In genomic region chr1:157411711-157412380, GRCm38 (mm10) we compare ENCODE assay signal across 8 mouse cellular contexts. TPM values are rescaled to one million over a fixed set of nuclear protein-coding genes. Genes with fewer than 3 reads are reported as not detected.
A peak's percentile ranks its signal among the peaks of the same experiment; 100 is the strongest.
DNase-seq lines count a peak whose midpoint lies in the region; ATAC-seq and TF ChIP-seq lines count a peak whose summit lies in the region.

No protein-coding gene starts in this region.

- no peak for TF ChIP-seq POLR2A in cortical plate, adult 2 months (IDR thresholded peaks at IDR 0.05; ENCODE audit: extremely low read depth, insufficient read depth, low read length)

- DNase-seq in neural tube, embryonic 11.5 days (ENCODE audit: low spot score), result peak; percentile 69
- no peak for DNase-seq in neural tube, embryonic 10.5 days (ENCODE audit: extremely low spot score, low spot score)
- peak; percentile 68 for DNase-seq in gastrocnemius, postnatal 10 days
- peak; percentile 68 for DNase-seq in limb, embryonic 11.5 days (ENCODE audit: low spot score)
- peak; percentile 98 for DNase-seq in midbrain, embryonic 11.5 days (ENCODE audit: low spot score, missing footprints)
- DNase-seq in spleen, adult 12 weeks (ENCODE audit: low spot score), result peak; percentile 2

- H3K4me1 ChIP-seq in neural tube, embryonic 11.5 days (ENCODE audit: control insufficient read depth, insufficient read depth, low read length), result peaks cover 5% of the 10 kb centered on the region; the same call in 1 of the 2 replicates
- H3K4me1 ChIP-seq in cortical plate, adult 2 months (ENCODE audit: control insufficient read depth, insufficient read depth, low read length), result peaks cover 8% of the 10 kb centered on the region
- H3K4me1 ChIP-seq in intestine, embryonic 16.5 days (ENCODE audit: control insufficient read depth, insufficient read depth, low read length), result no peaks in the 10 kb centered on the region; the same call in 1 of the 2 replicates
- peaks cover 3% of the 10 kb centered on the region; the same call in 1 of the 2 replicates for H3K4me1 ChIP-seq in limb, embryonic 11.5 days (ENCODE audit: control insufficient read depth, insufficient read depth, low read length)
- peaks cover 12% of the 10 kb centered on the region for H3K4me1 ChIP-seq in midbrain, embryonic 11.5 days (ENCODE audit: control insufficient read depth, insufficient read depth, low read length)

- no peaks in the 10 kb centered on the region for H3K27me3 ChIP-seq in neural tube, embryonic 11.5 days (ENCODE audit: control insufficient read depth, insufficient read depth, low read length)
- no peaks in the 10 kb centered on the region for H3K27me3 ChIP-seq in intestine, embryonic 16.5 days (replicated peaks; ENCODE audit: control insufficient read depth, insufficient read depth, low read length)
- no peaks in the 10 kb centered on the region for H3K27me3 ChIP-seq in limb, embryonic 11.5 days (ENCODE audit: control insufficient read depth, insufficient read depth, low read length)
- no peaks in the 10 kb centered on the region for H3K27me3 ChIP-seq in midbrain, embryonic 11.5 days (ENCODE audit: control insufficient read depth, insufficient read depth, low read length)

- H3K27ac ChIP-seq in neural tube, embryonic 11.5 days (ENCODE audit: low read depth, low read length), result peak overlapping the region; percentile 96
- peak overlapping the region; percentile 83 for H3K27ac ChIP-seq in cortical plate, adult 2 months (ENCODE audit: insufficient read depth, low read length)
- H3K27ac ChIP-seq in intestine, embryonic 16.5 days (ENCODE audit: low read length), result peak overlapping the region; percentile 89
- peak overlapping the region; percentile 85 for H3K27ac ChIP-seq in limb, embryonic 11.5 days (replicated peaks; ENCODE audit: low read depth, low read length)
- H3K27ac ChIP-seq in midbrain, embryonic 11.5 days (ENCODE audit: low read depth, low read length), result peak overlapping the region; percentile 97

- H3K4me3 ChIP-seq in neural tube, embryonic 11.5 days (ENCODE audit: low read depth, low read length), result peak overlapping the region; percentile 81
- peak overlapping the region; percentile 81 for H3K4me3 ChIP-seq in cortical plate, adult 2 months (ENCODE audit: insufficient read depth, low read length)
- peak overlapping the region; percentile 92 for H3K4me3 ChIP-seq in intestine, embryonic 16.5 days (ENCODE audit: low read length)
- H3K4me3 ChIP-seq in limb, embryonic 11.5 days (ENCODE audit: low read depth, low read length), result peak overlapping the region; percentile 48
- H3K4me3 ChIP-seq in midbrain, embryonic 11.5 days (ENCODE audit: low read depth, low read length), result peak overlapping the region; percentile 96

- H3K9me3 ChIP-seq in neural tube, embryonic 11.5 days (ENCODE audit: control insufficient read depth, low read length), result no peaks in the 10 kb centered on the region
- no peaks in the 10 kb centered on the region for H3K9me3 ChIP-seq in intestine, embryonic 16.5 days (ENCODE audit: control insufficient read depth, low read length)
- no peaks in the 10 kb centered on the region for H3K9me3 ChIP-seq in limb, embryonic 11.5 days (ENCODE audit: control insufficient read depth, low read length)
- H3K9me3 ChIP-seq in midbrain, embryonic 11.5 days (ENCODE audit: control insufficient read depth, low read length), result no peaks in the 10 kb centered on the region

- H3K4me2 ChIP-seq in neural tube, embryonic 11.5 days (ENCODE audit: low read depth), result peak overlapping the region; percentile 61
- H3K4me2 ChIP-seq in intestine, embryonic 16.5 days (ENCODE audit: low read depth, low read length), result peak overlapping the region; percentile 81
- H3K4me2 ChIP-seq in limb, embryonic 11.5 days (ENCODE audit: low read depth, severe bottlenecking), result peak overlapping the region; percentile 81
- peak overlapping the region; percentile 44 for H3K4me2 ChIP-seq in midbrain, embryonic 11.5 days

- WGBS in neural tube, embryonic 11.5 days, result under 1% methylated on average over 55 of the region's 85 CpGs
- WGBS in intestine, embryonic 16.5 days, result under 1% methylated on average over 60 of the region's 85 CpGs
- WGBS in limb, embryonic 11.5 days, result under 1% methylated on average over 75 of the region's 85 CpGs
- under 1% methylated on average over 57 of the region's 85 CpGs for WGBS in midbrain, embryonic 11.5 days

- no peak for TF ChIP-seq CTCF in cortical plate, adult 2 months (IDR thresholded peaks at IDR 0.05; ENCODE audit: extremely low read depth, insufficient read depth, low read length)

- H3K36me3 ChIP-seq in neural tube, embryonic 11.5 days (ENCODE audit: control insufficient read depth, insufficient read depth, low read length), result no peaks in the 10 kb centered on the region
- no peaks in the 10 kb centered on the region for H3K36me3 ChIP-seq in intestine, embryonic 16.5 days (ENCODE audit: control insufficient read depth, insufficient read depth, low read length)
- no peaks in the 10 kb centered on the region for H3K36me3 ChIP-seq in limb, embryonic 11.5 days (ENCODE audit: control insufficient read depth, insufficient read depth, low read length)
- 0 out of 2 replicates have a peak, but pooled peaks cover 2% of the 10 kb centered on the region for H3K36me3 ChIP-seq in midbrain, embryonic 11.5 days (ENCODE audit: control insufficient read depth, insufficient read depth, low read length)

- peak; percentile 92 for ATAC-seq in neural tube, embryonic 11.5 days (ENCODE audit: insufficient read depth, low FRiP score, low TSS enrichment)
- ATAC-seq in intestine, embryonic 16.5 days, result peak; percentile 90
- peak; percentile 83 for ATAC-seq in limb, embryonic 11.5 days (ENCODE audit: insufficient number of reproducible peaks, low FRiP score, low TSS enrichment, low read depth)
- ATAC-seq in midbrain, embryonic 11.5 days (ENCODE audit: low FRiP score), result peak; percentile 93

- H3K9ac ChIP-seq in neural tube, embryonic 11.5 days (ENCODE audit: low read length), result peak overlapping the region; percentile 89
- H3K9ac ChIP-seq in intestine, embryonic 16.5 days (ENCODE audit: low read depth, low read length), result peak overlapping the region; percentile 85
- H3K9ac ChIP-seq in limb, embryonic 11.5 days (ENCODE audit: low read length), result peak overlapping the region; percentile 75
- peak overlapping the region; percentile 90 for H3K9ac ChIP-seq in midbrain, embryonic 11.5 days (ENCODE audit: low read length)

RNA-seq across cellular contexts. Expression of gene Rasal2, which starts 0.5 kb away (rescaled TPM):
- polyA plus RNA-seq in neural tube, embryonic 11.5 days (2014; fragmentation: Nextera tagmentation; extraction: Ambion mirVana), result 18.1 and 19.8 TPM in 2 replicates
- polyA plus RNA-seq in cortical plate, adult 2 months (2012; rRNA removed), result 28.4 and 30.0 TPM in 2 replicates
- 10 to 100 TPM; 13.1 to 17.4 TPM for total RNA-seq in gastrocnemius, postnatal 10 days (2021)
- 4.0 TPM in 2 replicates for polyA plus RNA-seq in intestine, embryonic 16.5 days (2015; fragmentation: Nextera tagmentation; extraction: Ambion mirVana)
- 7.0 and 8.0 TPM in 2 replicates for polyA plus RNA-seq in limb, embryonic 11.5 days (2014; fragmentation: Nextera tagmentation; extraction: Ambion mirVana)
- 20.8 and 23.8 TPM in 2 replicates for polyA plus RNA-seq in midbrain, embryonic 11.5 days (2014; fragmentation: Nextera tagmentation; extraction: Ambion mirVana)

RNA-seq across cellular contexts. Expression of gene Cryzl2, which starts 46.5 kb away (rescaled TPM):
- 7.4 and 7.5 TPM in 2 replicates for polyA plus RNA-seq in neural tube, embryonic 11.5 days (2014; fragmentation: Nextera tagmentation; extraction: Ambion mirVana)
- polyA plus RNA-seq in cortical plate, adult 2 months (2012; rRNA removed), result 11.7 and 13.8 TPM in 2 replicates
- total RNA-seq in gastrocnemius, postnatal 10 days (2021), result 1 to 10 TPM; 2.8 to 3.9 TPM
- 12.7 and 13.1 TPM in 2 replicates for polyA plus RNA-seq in intestine, embryonic 16.5 days (2015; fragmentation: Nextera tagmentation; extraction: Ambion mirVana)
- polyA plus RNA-seq in limb, embryonic 11.5 days (2014; fragmentation: Nextera tagmentation; extraction: Ambion mirVana), result 6.4 and 8.6 TPM in 2 replicates
- 7.4 and 8.3 TPM in 2 replicates for polyA plus RNA-seq in midbrain, embryonic 11.5 days (2014; fragmentation: Nextera tagmentation; extraction: Ambion mirVana)
